Mouse (Mus musculus): Measurements from ENCODE around the gene Ankub1. TPM values are rescaled to one million over a fixed set of nuclear protein-coding genes. Genes with fewer than 3 reads are reported as not detected.
A peak's percentile ranks its signal among the peaks of the same experiment; 100 is the strongest.

The Ankub1 gene
- 0.14 TPM in 1 of 2 replicates, not detected in the other for polyA plus RNA-seq (2014; fragmentation: Nextera tagmentation; extraction: Ambion mirVana)

GRCm38 (mm10) chr3:57692719-57693118, at the start of gene Ankub1:
Gene Ankub1 (minus strand): TSS chr3:57692799.
- Histone ChIP-seq H3K4me1 (ENCODE audit: control insufficient read depth, insufficient read depth, low read length) (no peaks in the 10 kb centered on the region), H3K4me3 (ENCODE audit: low read depth, low read length) (no peak within 1 kb of the TSS), H3K9me3 (ENCODE audit: control insufficient read depth, low read length) (no peaks in the 10 kb centered on the region), H3K4me2 (ENCODE audit: low read depth, low read length) (no peak within 1 kb of the TSS), H3K36me3 (ENCODE audit: control insufficient read depth, insufficient read depth, low read length) (no peaks in the 10 kb centered on the region), H3K27ac (replicated peaks; ENCODE audit: low read depth, low read length) (no peak within 1 kb of the TSS), H3K9ac (ENCODE audit: low read depth, low read length) (no peak within 1 kb of the TSS), H3K27me3 (replicated peaks; ENCODE audit: control insufficient read depth, insufficient read depth, low read length) (no peaks in the 10 kb centered on the region)
- no peak for DNase-seq (ENCODE audit: low spot score)
- no peak for ATAC-seq (ENCODE audit: low read depth)
- WGBS = 70% methylated on average over 2 of the region's 2 CpGs

- Histone ChIP-seq H3K4me3 (ENCODE audit: low read depth, low read length) (no peak overlapping the region), H3K27ac (replicated peaks; ENCODE audit: low read depth, low read length) (no peak overlapping the region), H3K36me3 (ENCODE audit: control insufficient read depth, insufficient read depth, low read length) (no peaks in the 10 kb centered on the region), H3K4me1 (ENCODE audit: control insufficient read depth, insufficient read depth, low read length) (peaks cover 8% of the 10 kb centered on the region), H3K9me3 (ENCODE audit: control insufficient read depth, low read length) (no peaks in the 10 kb centered on the region), H3K4me2 (ENCODE audit: low read depth, low read length) (no peak overlapping the region), H3K9ac (ENCODE audit: low read depth, low read length) (no peak overlapping the region), H3K27me3 (replicated peaks; ENCODE audit: control insufficient read depth, insufficient read depth, low read length) (no peaks in the 10 kb centered on the region)
- no peak for ATAC-seq (ENCODE audit: low read depth)
- DNase-seq (ENCODE audit: low spot score) = no peak
- 90% methylated on average over 1 of the region's 1 CpGs for WGBS
Measured at GRCm38 (mm10) chr3:57739830-57740229, 47.2 kb upstream of the Ankub1 start.

GRCm38 (mm10) chr3:57736419-57737095, 44.0 kb upstream of the Ankub1 start:
- H3K4me3 ChIP-seq (ENCODE audit: low read depth, low read length) = peak overlapping the region; percentile 74
- peak overlapping the region; percentile 95 for H3K27ac ChIP-seq (replicated peaks; ENCODE audit: low read depth, low read length)
- peak; percentile 53 for DNase-seq (ENCODE audit: low spot score)
- peak overlapping the region; percentile 62 for H3K4me2 ChIP-seq (ENCODE audit: low read depth, low read length)
- no peak for ATAC-seq (ENCODE audit: low read depth)
- under 1% methylated on average over 13 of the region's 13 CpGs for WGBS
- H3K9ac ChIP-seq (ENCODE audit: low read depth, low read length) = peak overlapping the region; percentile 81
- no peaks in the 10 kb centered on the region for H3K27me3 ChIP-seq (replicated peaks; ENCODE audit: control insufficient read depth, insufficient read depth, low read length)
- no peaks in the 10 kb centered on the region for H3K36me3 ChIP-seq (ENCODE audit: control insufficient read depth, insufficient read depth, low read length)
- H3K4me1 ChIP-seq (ENCODE audit: control insufficient read depth, insufficient read depth, low read length) = peaks cover 8% of the 10 kb centered on the region
- no peaks in the 10 kb centered on the region for H3K9me3 ChIP-seq (ENCODE audit: control insufficient read depth, low read length)

GRCm38 (mm10) chr3:57735511-57736370, 43.1 kb upstream of the Ankub1 start, which contains the start of gene Rnf13:
Gene Rnf13 (plus strand): TSS chr3:57736062.
- no peaks in the 10 kb centered on the region for H3K9me3 ChIP-seq (ENCODE audit: control insufficient read depth, low read length)
- peak; percentile 99 for ATAC-seq (ENCODE audit: low read depth)
- under 1% methylated on average over 57 of the region's 59 CpGs for WGBS
- H3K4me3 ChIP-seq (ENCODE audit: low read depth, low read length) = peak within 1 kb of the TSS; percentile 74
- H3K4me1 ChIP-seq (ENCODE audit: control insufficient read depth, insufficient read depth, low read length) = peaks cover 8% of the 10 kb centered on the region
- H3K9ac ChIP-seq (ENCODE audit: low read depth, low read length) = peak within 1 kb of the TSS; percentile 81
- no peaks in the 10 kb centered on the region for H3K27me3 ChIP-seq (replicated peaks; ENCODE audit: control insufficient read depth, insufficient read depth, low read length)
- H3K36me3 ChIP-seq (ENCODE audit: control insufficient read depth, insufficient read depth, low read length) = no peaks in the 10 kb centered on the region
- peak within 1 kb of the TSS; percentile 95 for H3K27ac ChIP-seq (replicated peaks; ENCODE audit: low read depth, low read length)
- peak; percentile 98 for DNase-seq (ENCODE audit: low spot score)
- H3K4me2 ChIP-seq (ENCODE audit: low read depth, low read length) = peak within 1 kb of the TSS; percentile 62

- Histone ChIP-seq H3K27me3 (replicated peaks; ENCODE audit: control insufficient read depth, insufficient read depth, low read length) (no peaks in the 10 kb centered on the region), H3K4me3 (ENCODE audit: low read depth, low read length) (no peak overlapping the region), H3K4me1 (ENCODE audit: control insufficient read depth, insufficient read depth, low read length) (peaks cover 7% of the 10 kb centered on the region), H3K36me3 (ENCODE audit: control insufficient read depth, insufficient read depth, low read length) (no peaks in the 10 kb centered on the region), H3K27ac (replicated peaks; ENCODE audit: low read depth, low read length) (no peak overlapping the region), H3K9me3 (ENCODE audit: control insufficient read depth, low read length) (no peaks in the 10 kb centered on the region), H3K9ac (ENCODE audit: low read depth, low read length) (no peak overlapping the region), H3K4me2 (ENCODE audit: low read depth, low read length) (no peak overlapping the region)
- WGBS = 81% methylated on average over 5 of the region's 5 CpGs
- DNase-seq (ENCODE audit: low spot score) (no peak), ATAC-seq (ENCODE audit: low read depth) (no peak)
Measured at GRCm38 (mm10) chr3:57732206-57732915, 39.8 kb upstream of the Ankub1 start.

GRCm38 (mm10) chr3:57714151-57714550, 21.6 kb upstream of the Ankub1 start:
- ATAC-seq (ENCODE audit: low read depth) (no peak), DNase-seq (ENCODE audit: low spot score) (no peak)
- Histone ChIP-seq H3K27me3 (replicated peaks; ENCODE audit: control insufficient read depth, insufficient read depth, low read length) (no peaks in the 10 kb centered on the region), H3K36me3 (ENCODE audit: control insufficient read depth, insufficient read depth, low read length) (no peaks in the 10 kb centered on the region), H3K27ac (replicated peaks; ENCODE audit: low read depth, low read length) (no peak overlapping the region), H3K9me3 (ENCODE audit: control insufficient read depth, low read length) (no peaks in the 10 kb centered on the region), H3K4me3 (ENCODE audit: low read depth, low read length) (no peak overlapping the region), H3K9ac (ENCODE audit: low read depth, low read length) (no peak overlapping the region), H3K4me1 (ENCODE audit: control insufficient read depth, insufficient read depth, low read length) (no peaks in the 10 kb centered on the region), H3K4me2 (ENCODE audit: low read depth, low read length) (no peak overlapping the region)
- 87% methylated on average over 6 of the region's 6 CpGs for WGBS

GRCm38 (mm10) chr3:57696779-57697178, 4.2 kb upstream of the Ankub1 start:
- H3K9me3 ChIP-seq (ENCODE audit: control insufficient read depth, low read length) = no peaks in the 10 kb centered on the region
- H3K4me1 ChIP-seq (ENCODE audit: control insufficient read depth, insufficient read depth, low read length) = no peaks in the 10 kb centered on the region
- H3K27me3 ChIP-seq (replicated peaks; ENCODE audit: control insufficient read depth, insufficient read depth, low read length) = no peaks in the 10 kb centered on the region
- H3K36me3 ChIP-seq (ENCODE audit: control insufficient read depth, insufficient read depth, low read length) = no peaks in the 10 kb centered on the region
- DNase-seq (ENCODE audit: low spot score) (no peak), ATAC-seq (ENCODE audit: low read depth) (no peak)
- no peak overlapping the region for H3K9ac ChIP-seq (ENCODE audit: low read depth, low read length)
- no peak overlapping the region for H3K4me2 ChIP-seq (ENCODE audit: low read depth, low read length)
- no peak overlapping the region for H3K27ac ChIP-seq (replicated peaks; ENCODE audit: low read depth, low read length)
- WGBS = 93% methylated on average over 9 of the region's 9 CpGs
- no peak overlapping the region for H3K4me3 ChIP-seq (ENCODE audit: low read depth, low read length)

- no peak overlapping the region for H3K4me2 ChIP-seq (ENCODE audit: low read depth, low read length)
- no peak overlapping the region for H3K27ac ChIP-seq (replicated peaks; ENCODE audit: low read depth, low read length)
- no peaks in the 10 kb centered on the region for H3K27me3 ChIP-seq (replicated peaks; ENCODE audit: control insufficient read depth, insufficient read depth, low read length)
- H3K4me1 ChIP-seq (ENCODE audit: control insufficient read depth, insufficient read depth, low read length) = no peaks in the 10 kb centered on the region
- DNase-seq (ENCODE audit: low spot score) (no peak), ATAC-seq (ENCODE audit: low read depth) (no peak)
- H3K9me3 ChIP-seq (ENCODE audit: control insufficient read depth, low read length) = no peaks in the 10 kb centered on the region
- H3K9ac ChIP-seq (ENCODE audit: low read depth, low read length) = no peak overlapping the region
- H3K4me3 ChIP-seq (ENCODE audit: low read depth, low read length) = no peak overlapping the region
- H3K36me3 ChIP-seq (ENCODE audit: control insufficient read depth, insufficient read depth, low read length) = no peaks in the 10 kb centered on the region
- WGBS = 91% methylated on average over 4 of the region's 4 CpGs
Measured at GRCm38 (mm10) chr3:57696249-57696648, 3.6 kb upstream of the Ankub1 start.
